Mouse (Mus musculus): ENCODE measurements around the gene Adora2b. TPM values are rescaled to one million over a fixed set of nuclear protein-coding genes. Genes with fewer than 3 reads are reported as not detected.

Adora2b gene
- polyA plus RNA-seq, 1 experiment from 2014 or later: 1.0 TPM

- no peak overlapping the region for H3K9ac ChIP-seq
- no peak overlapping the region for H3K4me3 ChIP-seq
- H3K36me3 ChIP-seq: peaks cover 38% of the 10 kb centered on the region; the same call in 1 of the 2 replicates
- no peaks in the 10 kb centered on the region for H3K9me3 ChIP-seq (replicated peaks)
- H3K4me1 ChIP-seq (replicated peaks): no peaks in the 10 kb centered on the region; the same call in 1 of the 2 replicates
- H3K27me3 ChIP-seq: no peaks in the 10 kb centered on the region
- no peak overlapping the region for H3K27ac ChIP-seq
- ATAC-seq (replicated peaks; ENCODE audit: insufficient number of reproducible peaks, insufficient read depth, low FRiP score, low read depth): no peak
- WGBS: 94% methylated on average over 1 of the region's 1 CpGs
- no peak overlapping the region for H3K4me2 ChIP-seq
Measured at GRCm38 (mm10) chr11:62287700-62288099, 38.9 kb downstream of the Adora2b start.

- 90% methylated on average over 2 of the region's 2 CpGs for WGBS
- Histone ChIP-seq H3K4me3 (no peak overlapping the region), H3K27ac (no peak overlapping the region), H3K36me3 (peaks cover 17% of the 10 kb centered on the region; the same call in 1 of the 2 replicates), H3K4me2 (no peak overlapping the region), H3K9me3 (replicated peaks) (no peaks in the 10 kb centered on the region), H3K27me3 (no peaks in the 10 kb centered on the region), H3K9ac (no peak overlapping the region), H3K4me1 (replicated peaks) (no peaks in the 10 kb centered on the region)
- ATAC-seq (replicated peaks; ENCODE audit: insufficient number of reproducible peaks, insufficient read depth, low FRiP score, low read depth): no peak
Measured at GRCm38 (mm10) chr11:62294121-62294520, 45.3 kb downstream of the Adora2b start.

GRCm38 (mm10) chr11:62298883-62299282 lies 50.1 kb downstream of the Adora2b start:
- ATAC-seq (replicated peaks; ENCODE audit: insufficient number of reproducible peaks, insufficient read depth, low FRiP score, low read depth): no peak
- 83% methylated on average over 6 of the region's 6 CpGs for WGBS
- 0 out of 2 replicates have a peak, but pooled peaks cover 12% of the 10 kb centered on the region for H3K36me3 ChIP-seq

GRCm38 (mm10) chr11:62305866-62306265 lies 57.1 kb downstream of the Adora2b start:
- no peaks in the 10 kb centered on the region for H3K9me3 ChIP-seq (replicated peaks)
- H3K4me1 ChIP-seq (replicated peaks): no peaks in the 10 kb centered on the region
- ATAC-seq (replicated peaks; ENCODE audit: insufficient number of reproducible peaks, insufficient read depth, low FRiP score, low read depth): no peak
- H3K36me3 ChIP-seq: peaks cover 22% of the 10 kb centered on the region; the same call in 1 of the 2 replicates
- H3K27me3 ChIP-seq: no peaks in the 10 kb centered on the region
- H3K4me3 ChIP-seq: no peak overlapping the region
- 86% methylated on average over 2 of the region's 2 CpGs for WGBS
- H3K4me2 ChIP-seq: no peak overlapping the region
- no peak overlapping the region for H3K27ac ChIP-seq
- no peak overlapping the region for H3K9ac ChIP-seq

More at GRCm38 (mm10) chr11:62298883-62299282, 50.1 kb downstream of the Adora2b start:
- H3K27me3 ChIP-seq: no peaks in the 10 kb centered on the region
- H3K27ac ChIP-seq: no peak overlapping the region
- H3K4me2 ChIP-seq: no peak overlapping the region
- H3K9me3 ChIP-seq (replicated peaks): no peaks in the 10 kb centered on the region
- H3K4me3 ChIP-seq: no peak overlapping the region
- no peak overlapping the region for H3K9ac ChIP-seq
- no peaks in the 10 kb centered on the region for H3K4me1 ChIP-seq (replicated peaks)

- no peak overlapping the region for H3K4me2 ChIP-seq
- ATAC-seq (replicated peaks; ENCODE audit: insufficient number of reproducible peaks, insufficient read depth, low FRiP score, low read depth): no peak
- H3K9me3 ChIP-seq (replicated peaks): no peaks in the 10 kb centered on the region
- no peak overlapping the region for H3K4me3 ChIP-seq
- no peak overlapping the region for H3K9ac ChIP-seq
- H3K27ac ChIP-seq: no peak overlapping the region
- H3K36me3 ChIP-seq: peaks cover 42% of the 10 kb centered on the region
- 89% methylated on average over 2 of the region's 2 CpGs for WGBS
- no peaks in the 10 kb centered on the region for H3K27me3 ChIP-seq
- H3K4me1 ChIP-seq (replicated peaks): no peaks in the 10 kb centered on the region
Measured at GRCm38 (mm10) chr11:62309296-62309695, 60.5 kb downstream of the Adora2b start.

GRCm38 (mm10) chr11:62314984-62315383 lies 66.2 kb downstream of the Adora2b start:
- Histone ChIP-seq H3K9ac (no peak overlapping the region), H3K9me3 (replicated peaks) (no peaks in the 10 kb centered on the region), H3K27me3 (no peaks in the 10 kb centered on the region), H3K4me1 (replicated peaks) (no peaks in the 10 kb centered on the region), H3K4me2 (no peak overlapping the region), H3K4me3 (no peak overlapping the region), H3K36me3 (peaks cover 74% of the 10 kb centered on the region), H3K27ac (no peak overlapping the region)
- ATAC-seq (replicated peaks; ENCODE audit: insufficient number of reproducible peaks, insufficient read depth, low FRiP score, low read depth): no peak
- WGBS: 93% methylated on average over 5 of the region's 5 CpGs

Other genes starting within 250 kb of the Adora2b start
- gene Zswim7, start 32.4 kb downstream of the Adora2b start, polyA plus RNA-seq (2015; fragmentation: Nextera tagmentation; extraction: Ambion mirVana): 13.8 and 15.8 TPM in 2 replicates
- 19.1 and 20.7 TPM in 2 replicates for gene Ttc19, start 32.5 kb downstream of the Adora2b start, polyA plus RNA-seq (2015; fragmentation: Nextera tagmentation; extraction: Ambion mirVana)
- gene Pigl, start 209.5 kb downstream of the Adora2b start, polyA plus RNA-seq (2015; fragmentation: Nextera tagmentation; extraction: Ambion mirVana): 5.1 and 7.2 TPM in 2 replicates
- gene Ncor1, start 209.6 kb downstream of the Adora2b start, polyA plus RNA-seq (2015; fragmentation: Nextera tagmentation; extraction: Ambion mirVana): 112 and 113 TPM in 2 replicates